Mouse (Mus musculus): ENCODE measurements at regions not wholly inside any gene's neighbourhood (a gene's known extent, or its start where the extent isn't known, plus 50 kb on each side); places are given as distances from the start of the nearest gene placed in this dataset.

DNA sequence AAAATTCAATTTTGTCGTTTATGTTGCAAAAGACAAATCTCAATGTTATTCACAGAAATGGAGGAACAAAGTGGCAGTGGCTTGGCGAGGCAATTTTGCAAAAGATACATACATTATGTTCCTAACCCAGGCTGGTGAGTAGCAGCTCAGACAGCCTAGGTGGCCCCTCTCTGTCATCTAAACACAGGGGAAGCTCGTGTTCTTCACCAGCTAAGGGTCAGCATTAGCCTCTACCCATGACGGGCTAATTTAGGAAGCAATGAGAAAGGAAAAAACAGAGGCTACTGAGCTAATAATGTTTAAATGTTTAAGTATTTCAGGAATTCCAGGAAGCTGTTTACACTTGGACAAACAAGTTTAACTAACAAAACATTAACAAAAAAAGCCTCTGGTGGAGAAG is 64.9 kb upstream of the Gnai1 start:
- in situ Hi-C loops (cut with MseI, MboI) = no loop called here

DNA sequence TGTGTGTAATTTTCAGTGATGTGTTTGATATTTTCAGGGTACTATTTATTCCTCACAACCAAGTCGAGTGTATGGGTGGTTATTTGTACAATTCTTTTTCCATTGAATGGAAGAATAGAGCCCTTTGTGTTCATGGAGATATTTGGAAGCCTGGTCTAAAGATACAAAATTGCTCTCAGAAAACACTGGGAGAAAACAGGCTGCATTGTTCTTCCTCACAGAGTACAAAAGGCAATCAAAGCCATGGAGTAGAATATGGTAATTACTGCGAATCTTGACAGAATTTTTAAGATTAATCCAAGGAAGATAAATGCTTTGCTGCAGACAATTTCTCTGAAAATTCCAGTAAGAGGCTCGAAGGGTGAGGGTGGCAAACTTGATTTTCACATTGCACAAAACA is 54.7 kb upstream of the Gnai1 start:
- in situ Hi-C loops (cut with MseI, MboI) = no loop called here

Data from mouse trophoblast stem cell (cell line).